Mouse (Mus musculus) cerebellum, postnatal 4 days (tissue): ENCODE data around the gene Muc5b.

Experiments used
- DNase-seq, 2 experiments: peaks; one replicate each; pipeline ENCODE4 v3.0.0; 2022; ENCODE audit warnings: low spot score in 2 of 2, mixed read lengths in 1 of 2

Gene Muc5b

GRCm38 (mm10) chr7:141902269-141902729 is 63.4 kb downstream of the Muc5b start:
- DNase-seq = peak; percentile 97 to 99

GRCm38 (mm10) chr7:141902791-141903190 is 63.9 kb downstream of the Muc5b start:
- no peak for DNase-seq

- DNase-seq = no peak
Observed at GRCm38 (mm10) chr7:141908591-141908990, 69.7 kb downstream of the Muc5b start.

- DNase-seq = no peak
Observed at GRCm38 (mm10) chr7:141911305-141911704, 72.4 kb downstream of the Muc5b start.

GRCm38 (mm10) chr7:141918407-141918806 is 79.5 kb downstream of the Muc5b start, which contains the start of gene Tollip:
TSS of gene Tollip (minus strand) at chr7:141918507.
- no peak for DNase-seq
